Mouse (Mus musculus) cerebellum, adult 2 months (tissue): Measurements from ENCODE around the gene Dab2.

Experiments used
- CTCF ChIP-seq: fragments of 200-500 bp; IDR thresholded peaks from 2 replicates; pipeline ENCODE4 v1.5.1; 2011; ENCODE audit warnings: low read depth, mild to moderate bottlenecking, control low read depth, low read length, moderate library complexity, borderline replicate concordance; ENCODE audit not compliant: insufficient read depth
- POLR2A ChIP-seq: fragments of 200-500 bp; IDR thresholded peaks from 2 replicates; pipeline ENCODE4 v1.6.1; 2011; ENCODE audit warnings: low read length, control low read depth, borderline replicate concordance; ENCODE audit not compliant: insufficient read depth

DNA sequence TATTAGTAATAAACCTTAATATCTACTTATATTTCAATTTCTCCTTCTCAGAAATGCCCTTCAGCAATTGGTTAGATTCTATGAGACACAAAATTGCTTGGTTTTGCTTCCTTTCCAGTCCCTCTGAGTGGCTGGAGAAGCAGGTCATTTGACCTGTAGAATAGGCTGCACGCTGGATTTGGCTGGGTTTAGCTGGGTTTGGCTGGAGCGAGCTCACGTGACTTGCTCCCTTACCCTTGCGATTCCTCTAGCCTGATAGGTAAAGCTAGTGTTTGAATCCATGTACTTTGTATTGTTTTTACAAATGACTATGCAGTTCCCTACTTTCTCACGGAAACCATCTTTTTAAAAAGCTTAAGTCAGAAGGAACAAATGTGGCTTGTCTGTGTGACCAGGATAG, 76.4 kb downstream of the Dab2 start:
- no peak for TF ChIP-seq POLR2A
- no peak for TF ChIP-seq CTCF
